In the genomic region with DNA sequence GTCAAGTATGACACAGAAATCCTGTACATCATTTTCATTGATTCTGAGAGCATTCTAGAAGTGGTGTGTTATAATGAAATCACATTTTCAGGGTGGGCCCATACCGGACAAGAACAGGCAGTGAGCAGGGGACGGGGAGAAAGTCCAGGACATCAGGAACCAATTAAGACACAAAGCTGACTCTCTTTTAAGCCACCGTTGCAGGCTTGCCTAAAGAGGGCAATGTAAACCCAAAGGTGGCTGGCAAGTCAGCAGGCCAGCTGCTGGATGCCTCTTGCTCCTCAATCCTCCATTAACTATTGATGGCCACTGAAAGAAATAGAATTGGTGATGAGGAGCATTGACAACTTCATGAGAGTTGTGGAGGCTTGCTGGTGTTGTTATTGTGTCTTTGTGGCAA, we compare ENCODE assay signal across 12 mouse cellular contexts.
DNase-seq lines count a peak whose midpoint lies in the region; ATAC-seq lines count a peak whose summit lies in the region.
"Had no signal": no experiment of that assay in that cellular context is flagged by ENCODE, and none has a peak within 500 bp of the region (broad histone marks: within the 10 kb centered on the region; RNA-seq: fewer than 3 reads in every experiment).

No protein-coding gene starts in this region.

- no peak overlapping the region for H3K27ac ChIP-seq in midbrain, embryonic 14.5 days (replicated peaks; ENCODE audit: low read depth, low read length)
- no peak overlapping the region for H3K27ac ChIP-seq in midbrain, embryonic 16.5 days (ENCODE audit: low read length)
- H3K27ac ChIP-seq: hindbrain, embryonic 13.5 days; midbrain, embryonic 15.5 days had no signal

- DNase-seq in heart, postnatal 4 days = peak; percentile 12
- no peak for DNase-seq in heart, postnatal 10 days
- DNase-seq in midbrain, embryonic 14.5 days = peak; percentile 31
- DNase-seq in embryo, embryonic 10.5 days (ENCODE audit: low spot score) = peak; percentile 72
- DNase-seq in mesoderm, embryonic 11.5 days (ENCODE audit: low read depth, low spot score) = peak; percentile 52
- DNase-seq in urinary bladder, postnatal 14 days (ENCODE audit: low spot score) = no peak
- DNase-seq: kidney, adult 18-20 months; lung, postnatal 10 days; thymus, adult 2 months had no signal

- WGBS in midbrain, embryonic 14.5 days = 24% methylated on average over 3 of the region's 3 CpGs
- 25% methylated on average over 3 of the region's 3 CpGs for WGBS in midbrain, embryonic 16.5 days

- no peak overlapping the region for H3K9ac ChIP-seq in midbrain, embryonic 14.5 days (replicated peaks; ENCODE audit: low read length)
- no peak overlapping the region for H3K9ac ChIP-seq in midbrain, embryonic 16.5 days (ENCODE audit: low read depth, low read length)
- H3K9ac ChIP-seq: hindbrain, embryonic 13.5 days; midbrain, embryonic 15.5 days had no signal

- ATAC-seq in midbrain, embryonic 14.5 days (ENCODE audit: low FRiP score, low TSS enrichment) = no peak
- ATAC-seq in midbrain, embryonic 16.5 days = no peak
- ATAC-seq: midbrain, embryonic 15.5 days had no signal

- no peaks in the 10 kb centered on the region for H3K9me3 ChIP-seq in midbrain, embryonic 14.5 days (ENCODE audit: control insufficient read depth, low read length)
- H3K9me3 ChIP-seq in midbrain, embryonic 16.5 days (replicated peaks; ENCODE audit: control insufficient read depth, low read length, poor library complexity, severe bottlenecking) = no peaks in the 10 kb centered on the region
- H3K9me3 ChIP-seq: hindbrain, embryonic 13.5 days; midbrain, embryonic 15.5 days had no signal

- no peak overlapping the region for H3K4me2 ChIP-seq in midbrain, embryonic 14.5 days (ENCODE audit: low read length)
- H3K4me2 ChIP-seq in midbrain, embryonic 16.5 days (ENCODE audit: low read length) = no peak overlapping the region
- H3K4me2 ChIP-seq: hindbrain, embryonic 13.5 days; midbrain, embryonic 15.5 days had no signal

- no peak overlapping the region for H3K4me3 ChIP-seq in midbrain, embryonic 14.5 days (replicated peaks; ENCODE audit: low read depth, low read length)
- no peak overlapping the region for H3K4me3 ChIP-seq in midbrain, embryonic 16.5 days (ENCODE audit: low read depth, low read length)
- H3K4me3 ChIP-seq: hindbrain, embryonic 13.5 days; midbrain, embryonic 15.5 days had no signal

- no peaks in the 10 kb centered on the region for H3K36me3 ChIP-seq in midbrain, embryonic 14.5 days (ENCODE audit: control insufficient read depth, insufficient read depth, low read length)
- no peaks in the 10 kb centered on the region for H3K36me3 ChIP-seq in midbrain, embryonic 16.5 days (ENCODE audit: control insufficient read depth, insufficient read depth, low read length)
- H3K36me3 ChIP-seq: hindbrain, embryonic 13.5 days; midbrain, embryonic 15.5 days had no signal

- intact Hi-C loops in heart, postnatal 10 days (cut with DNase I) = loop anchor here (10.0 kb wide), 1 partner anchor 194 kb away; no protein-coding TSS in a partner anchor

- no peaks in the 10 kb centered on the region for H3K27me3 ChIP-seq in midbrain, embryonic 14.5 days (ENCODE audit: control insufficient read depth, insufficient read depth, low read length)
- no peaks in the 10 kb centered on the region for H3K27me3 ChIP-seq in midbrain, embryonic 16.5 days (ENCODE audit: control insufficient read depth, insufficient read depth, low read depth, low read length)
- H3K27me3 ChIP-seq: hindbrain, embryonic 13.5 days; midbrain, embryonic 15.5 days had no signal

- H3K4me1 ChIP-seq in midbrain, embryonic 14.5 days (ENCODE audit: control insufficient read depth, insufficient read depth, low read length) = peaks cover 8% of the 10 kb centered on the region; the same call in 1 of the 2 replicates
- peaks cover 11% of the 10 kb centered on the region for H3K4me1 ChIP-seq in midbrain, embryonic 16.5 days (ENCODE audit: control insufficient read depth, insufficient read depth, low read length)

Comparison
In these comparisons a context has a peak if more than half of its experiments do, and no peak if none do; other contexts are left out.
1. DNase-seq: peak in heart, postnatal 4 days (single experiment), midbrain, embryonic 14.5 days (single experiment), embryo, embryonic 10.5 days (single experiment) and mesoderm, embryonic 11.5 days (single experiment); none in heart, postnatal 10 days (0 of 2) and urinary bladder, postnatal 14 days (single experiment).